Mouse (Mus musculus): ENCODE data around the gene Foxc2.

Gene Foxc2

DNA sequence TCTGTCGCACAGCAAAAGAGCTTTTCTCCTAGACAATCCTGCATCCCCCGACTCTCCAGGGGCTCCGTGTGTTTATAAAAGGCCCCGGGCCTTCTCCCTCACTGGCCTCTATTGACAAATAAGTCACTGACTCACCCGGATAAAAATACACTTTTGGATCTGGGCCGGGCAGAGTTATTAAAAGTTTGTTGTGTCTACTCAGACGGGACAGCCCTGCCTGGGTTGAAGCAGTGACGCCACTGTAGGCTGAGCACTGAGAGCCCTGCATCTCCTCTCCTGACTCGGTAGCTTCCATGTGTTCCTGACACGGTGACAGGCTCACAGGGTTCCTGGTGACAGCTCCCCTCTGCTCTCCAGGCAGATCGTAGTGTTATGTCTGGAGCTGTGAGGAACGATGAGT, 36.4 kb downstream of the Foxc2 start:
- no peak for DNase-seq

DNA sequence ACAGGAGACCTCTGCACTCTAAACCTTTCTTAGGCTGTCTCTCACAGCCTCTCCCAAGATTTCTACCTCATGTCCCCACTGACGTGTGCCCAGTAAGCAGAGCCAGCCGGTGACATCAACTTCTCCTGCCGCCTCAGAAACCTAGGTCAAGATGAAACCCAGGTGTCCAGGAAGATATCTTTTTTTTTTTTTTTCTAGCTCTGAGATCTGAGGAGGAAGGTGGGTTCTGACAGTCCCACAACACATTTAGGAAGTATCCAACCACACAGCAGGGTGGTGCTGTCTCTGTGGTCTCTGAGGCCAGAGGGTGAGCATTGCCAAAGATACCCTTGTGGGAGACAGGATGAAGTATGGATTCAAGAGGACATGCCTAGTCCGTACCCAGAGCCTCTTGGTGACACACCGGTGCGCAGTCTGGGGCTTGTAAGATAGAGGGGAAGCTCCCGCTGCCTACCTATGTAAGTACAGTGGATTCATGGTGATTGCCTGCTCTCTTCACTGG, 41.1 kb downstream of the Foxc2 start:
- no peak for DNase-seq

DNA sequence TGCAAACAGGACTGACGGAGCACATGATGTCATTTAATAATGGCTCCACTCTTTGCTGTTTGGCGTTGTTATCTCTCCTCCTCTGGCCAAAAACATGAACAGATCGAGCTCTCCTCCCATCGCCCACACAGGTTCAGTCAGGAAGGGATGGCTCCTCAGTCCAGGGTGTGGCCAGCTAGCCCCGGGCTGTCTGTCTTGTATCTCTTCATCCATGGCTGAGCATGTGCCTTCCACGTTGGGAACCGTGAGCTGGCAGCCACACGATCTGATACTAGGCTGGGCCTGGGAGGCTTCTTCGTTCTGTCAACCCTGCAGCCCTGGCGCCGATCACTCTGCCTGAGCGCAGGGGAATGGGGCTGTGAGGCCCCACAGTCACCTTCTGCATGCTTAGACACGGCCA, 42.8 kb downstream of the Foxc2 start:
- no peak for DNase-seq

DNA sequence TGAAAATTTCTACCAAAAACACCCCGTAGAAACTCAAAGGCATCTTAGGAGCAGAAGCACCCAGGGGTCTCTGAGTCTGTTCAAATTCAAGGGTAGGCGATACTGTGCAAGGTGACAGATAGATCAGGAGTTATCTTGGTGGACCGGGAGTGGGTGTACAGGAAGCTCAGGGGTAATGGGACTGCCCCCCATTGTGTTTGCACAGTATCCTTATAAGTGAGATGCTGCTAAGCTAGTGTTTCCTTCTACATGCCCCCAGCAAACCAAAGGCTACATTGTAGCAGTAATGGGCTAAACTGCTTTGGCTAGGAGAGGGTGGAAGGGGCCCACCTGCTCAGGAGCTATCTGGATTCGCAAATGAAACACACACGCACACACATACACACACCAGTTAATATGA, 45.5 kb downstream of the Foxc2 start:
- DNase-seq, result no peak

DNA sequence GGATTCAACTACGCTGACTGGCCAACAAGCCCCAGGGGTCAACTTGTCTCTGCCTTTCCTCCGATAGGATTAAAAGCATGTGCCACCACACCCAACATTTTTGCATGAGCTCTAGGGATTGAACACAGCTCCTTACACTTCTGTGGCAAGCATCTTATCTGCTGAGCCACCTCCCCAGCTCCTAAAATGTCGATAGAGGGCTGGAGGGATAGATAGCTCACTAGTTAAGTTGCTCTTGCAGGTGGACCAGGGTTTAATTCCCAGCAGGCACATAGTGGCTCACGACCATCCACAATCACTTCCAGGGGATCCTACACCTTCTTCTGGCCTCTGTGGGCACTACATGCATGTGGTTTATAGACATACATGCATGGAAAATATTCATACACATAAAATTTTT, 46.4 kb downstream of the Foxc2 start:
- DNase-seq, result no peak

DNA sequence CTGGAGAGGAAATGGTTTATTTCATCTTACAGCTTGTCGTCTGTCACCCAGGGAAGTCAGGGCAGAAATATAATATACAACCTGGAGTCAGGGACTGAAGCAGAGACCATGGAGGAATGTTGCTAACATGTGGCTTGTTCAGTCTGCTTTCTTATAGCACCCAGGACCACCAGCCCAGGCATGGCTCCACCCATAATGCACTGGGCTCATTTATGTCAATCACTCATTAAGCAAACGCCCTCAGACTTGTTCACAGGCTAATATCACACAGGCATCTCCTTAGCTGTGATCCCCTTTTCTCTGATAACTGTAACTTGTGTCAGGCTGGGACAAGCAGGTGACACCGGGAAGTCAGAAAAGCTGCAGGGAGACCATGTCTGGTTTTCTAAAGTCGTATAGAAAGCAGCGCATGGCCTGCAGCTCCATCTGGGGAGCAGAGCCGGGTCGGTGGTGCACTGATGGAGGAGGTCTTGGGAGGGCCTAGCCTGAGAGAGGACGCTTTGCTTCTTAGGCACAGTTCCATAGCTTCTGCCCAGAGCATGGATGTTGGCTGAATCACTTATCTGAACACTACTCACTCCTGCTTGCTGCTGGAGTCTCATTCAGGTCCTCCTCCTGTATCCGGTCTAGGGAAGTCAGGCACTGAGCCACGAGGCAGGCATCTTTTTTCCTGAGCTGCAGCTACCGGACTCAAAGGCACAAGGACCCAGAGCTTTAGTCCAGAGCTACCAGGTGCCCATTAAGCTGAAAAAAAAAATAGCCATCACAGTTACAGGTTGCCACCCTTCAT, 47.1 kb downstream of the Foxc2 start:
- no peak for DNase-seq

DNA sequence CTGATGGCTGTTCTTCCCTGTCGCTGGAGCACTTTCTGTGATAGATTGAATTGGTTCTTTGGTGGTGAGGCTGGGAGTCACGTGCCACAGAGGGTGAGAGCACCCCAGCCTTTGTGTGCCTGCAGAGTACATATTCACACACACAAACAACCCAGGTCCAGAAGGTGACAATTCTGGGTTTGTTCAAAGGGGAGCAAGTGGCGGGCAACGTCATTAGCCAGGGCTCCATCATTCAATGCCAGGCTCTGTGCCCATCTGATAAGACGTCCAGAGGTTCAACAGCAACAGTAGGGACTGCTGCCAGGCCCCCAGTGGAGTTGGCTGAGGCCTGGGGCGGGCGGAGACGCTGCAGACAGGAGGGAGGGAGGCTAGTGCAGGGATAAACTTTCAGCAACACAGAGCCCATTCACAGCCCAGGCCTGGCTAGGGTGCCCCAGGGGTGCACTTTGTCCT, 48.1 kb downstream of the Foxc2 start:
- DNase-seq, result no peak

DNA sequence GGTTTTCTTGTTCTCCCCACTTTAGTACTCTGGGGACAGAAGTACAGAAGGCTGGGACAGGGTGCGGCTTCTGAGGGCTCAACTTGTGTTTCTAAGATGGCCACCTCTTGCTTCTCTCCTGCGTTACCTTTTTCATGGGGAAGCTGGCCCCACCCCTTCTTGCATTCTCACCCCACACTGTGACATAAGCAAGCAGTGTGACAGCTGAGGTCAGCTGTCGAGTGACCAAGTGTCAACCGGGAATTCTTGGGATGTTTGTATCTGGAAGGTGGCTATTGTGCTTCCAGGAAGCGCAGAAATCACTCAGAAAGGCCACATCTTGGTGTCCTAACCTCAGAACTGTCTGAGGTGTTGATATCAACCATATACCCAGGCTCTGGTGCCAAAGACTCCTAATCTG, 52.1 kb downstream of the Foxc2 start:
- no peak for DNase-seq
